Mouse (Mus musculus) MEL-GATA-1-ER (cell line): ENCODE measurements at regions not wholly inside any gene's neighbourhood (a gene's known extent, or its start where the extent isn't known, plus 50 kb on each side); places are given as distances from the start of the nearest gene placed in this dataset.

Source experiments
- DNase-seq: peaks from one replicate; pipeline ENCODE4 v3.0.0-alpha.2; 2012; ENCODE audit warnings: low read depth; ENCODE audit errors: extremely low read depth

DNA sequence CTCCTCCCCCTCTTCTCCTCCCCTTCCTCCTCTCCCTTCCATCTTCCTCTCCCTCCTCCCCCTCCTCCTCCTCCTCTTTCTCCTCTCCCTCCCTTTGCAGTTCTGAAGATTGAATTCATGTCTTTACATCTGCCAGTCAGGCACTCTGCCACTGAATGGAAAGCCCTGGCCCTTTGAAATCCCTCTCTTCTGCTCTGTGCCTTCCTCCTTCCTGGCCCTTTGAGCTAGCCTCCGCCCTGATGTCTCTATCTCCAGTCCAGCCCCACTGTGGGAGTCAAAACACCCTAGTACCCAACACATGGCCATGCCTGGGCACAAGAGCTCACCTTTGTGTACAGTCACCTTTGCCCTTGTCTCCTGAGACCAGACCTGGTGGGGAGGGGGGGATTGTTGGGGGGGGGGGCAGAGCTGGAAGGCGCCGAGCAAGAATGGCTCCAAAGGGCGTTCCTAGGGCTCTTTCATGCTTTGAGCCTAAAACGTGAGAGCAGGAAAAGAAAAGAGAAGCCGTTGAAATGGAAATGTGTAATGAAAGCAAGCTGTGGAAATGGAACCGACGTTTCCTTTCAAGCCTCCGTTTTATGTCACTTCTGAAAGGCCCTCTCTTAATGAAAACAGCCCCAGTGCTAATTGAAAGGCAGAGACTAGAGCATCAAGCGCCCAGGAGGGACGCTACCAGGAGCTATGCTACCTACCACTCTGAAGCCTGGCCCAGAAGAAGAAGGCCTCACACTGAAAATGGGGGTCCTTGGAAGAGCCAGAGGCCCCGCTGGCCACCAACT lies 291.5 kb downstream of the Ptpru start:
- no peak for DNase-seq

DNA sequence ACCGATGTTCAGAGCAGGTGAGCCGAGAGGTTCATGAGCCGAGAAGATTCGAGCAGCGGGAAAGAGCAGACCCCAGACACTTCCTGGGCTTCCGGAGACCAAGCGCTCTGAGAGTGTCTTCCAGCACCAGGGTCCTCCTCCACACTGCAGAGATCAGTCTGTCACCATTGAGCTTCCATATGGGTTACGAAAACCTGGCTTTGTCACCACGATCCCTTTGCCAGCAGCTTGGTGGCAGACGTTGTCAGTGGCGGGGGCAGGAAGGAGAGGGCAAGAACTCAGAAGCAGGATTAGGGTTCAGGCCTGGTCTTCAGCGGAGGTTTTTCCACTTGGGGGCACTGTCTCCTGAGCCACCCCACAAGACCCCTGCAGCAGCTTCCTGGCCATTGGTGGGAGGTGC lies 288.5 kb downstream of the Ptpru start:
- DNase-seq: no peak

DNA sequence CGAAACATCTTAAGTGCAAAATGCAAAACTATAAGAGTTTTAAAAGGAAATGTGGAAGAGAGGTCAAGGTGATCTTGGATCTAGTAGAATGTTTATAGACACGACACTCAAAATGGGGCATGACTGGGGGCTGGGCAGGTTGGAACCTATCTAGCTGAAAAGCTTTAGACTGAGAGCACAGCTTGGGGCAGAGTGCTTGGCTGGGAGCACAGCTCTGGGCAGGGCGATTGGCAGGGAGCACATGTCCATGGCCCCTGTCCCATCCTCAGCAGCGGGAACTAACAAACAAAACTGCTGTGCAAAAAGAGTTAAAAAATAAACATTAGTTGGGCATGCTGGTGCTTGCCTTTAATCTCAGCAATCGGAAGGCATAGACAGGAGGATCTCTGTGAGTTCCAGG lies 279.6 kb downstream of the Ptpru start:
- no peak for DNase-seq

DNA sequence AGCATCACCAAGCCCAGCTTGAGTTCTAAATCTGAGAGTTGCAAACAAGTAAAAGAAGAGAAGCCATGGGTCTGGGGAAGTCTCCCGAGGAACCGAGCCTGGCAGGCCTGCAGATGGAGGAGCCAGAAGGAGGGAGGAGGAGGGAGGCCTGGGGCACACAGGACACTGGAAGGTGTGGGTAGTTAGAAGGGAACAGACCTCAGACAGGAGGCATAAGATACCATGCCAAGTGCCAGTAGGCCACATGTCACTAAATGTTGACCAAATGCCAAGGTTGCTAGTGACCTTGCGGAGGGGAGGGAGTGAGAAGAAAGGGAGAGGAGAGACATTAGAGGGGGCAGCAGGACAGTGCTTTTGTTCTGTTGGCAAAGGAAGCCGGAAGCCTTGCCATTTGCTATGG lies 274.2 kb downstream of the Ptpru start:
- no peak for DNase-seq

DNA sequence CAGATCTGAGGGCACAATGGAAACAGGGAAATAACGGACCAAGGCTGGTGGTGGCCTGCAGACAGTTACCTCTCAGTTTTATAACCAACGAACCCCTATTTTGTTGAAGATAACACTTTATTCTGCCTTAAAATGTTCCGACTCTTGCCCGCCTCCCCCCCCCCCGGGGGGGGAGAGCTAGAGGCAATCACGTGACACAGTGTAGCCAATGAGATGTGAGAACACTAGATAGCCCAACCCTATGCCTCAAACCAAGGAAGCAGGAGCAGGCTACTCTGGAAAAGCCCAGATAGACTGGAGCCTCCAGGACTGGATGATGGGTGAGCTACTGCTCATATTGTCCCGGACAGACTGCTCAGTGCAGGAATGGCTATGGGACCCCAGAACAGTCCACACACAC lies 272.9 kb downstream of the Ptpru start:
- DNase-seq: no peak

DNA sequence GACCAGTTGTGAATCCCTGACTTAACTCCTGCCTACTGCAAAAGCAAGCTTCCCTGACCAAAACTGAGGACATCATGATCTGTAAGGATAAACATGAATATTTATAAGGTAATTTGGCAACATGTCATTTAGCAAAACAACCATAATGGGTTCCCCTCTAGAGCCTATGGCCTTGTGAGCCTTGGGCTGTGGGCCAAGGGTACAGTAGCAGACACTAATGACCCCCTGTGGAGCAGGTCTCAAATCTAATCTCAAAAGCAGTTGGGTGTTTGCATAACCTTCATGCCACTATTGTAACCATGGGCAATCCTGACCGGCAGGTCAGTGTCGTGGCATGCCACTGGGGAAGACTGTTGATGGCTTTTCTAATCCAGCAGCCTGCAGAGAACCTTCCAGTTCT lies 270.8 kb downstream of the Ptpru start:
- no peak for DNase-seq

DNA sequence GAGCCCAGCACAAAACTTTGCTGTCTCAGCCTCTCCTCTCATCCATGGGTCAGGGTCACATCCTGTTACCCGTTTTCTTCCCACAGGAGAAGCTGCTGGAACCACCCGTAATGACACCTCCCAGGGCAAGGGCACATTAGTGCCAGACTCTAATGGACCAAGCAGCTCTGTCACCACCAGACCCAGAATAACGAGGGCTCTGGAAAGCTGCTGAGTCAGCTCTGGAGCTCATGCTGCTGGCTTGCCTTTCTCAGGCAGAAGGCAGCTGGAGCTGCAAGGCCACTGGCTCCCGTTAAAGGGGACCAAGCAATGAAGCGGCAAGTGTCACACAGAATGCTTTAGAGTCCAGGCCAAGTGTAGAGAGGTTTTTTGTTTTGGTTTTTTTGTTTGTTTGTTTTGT lies 268.9 kb downstream of the Ptpru start:
- DNase-seq: no peak

DNA sequence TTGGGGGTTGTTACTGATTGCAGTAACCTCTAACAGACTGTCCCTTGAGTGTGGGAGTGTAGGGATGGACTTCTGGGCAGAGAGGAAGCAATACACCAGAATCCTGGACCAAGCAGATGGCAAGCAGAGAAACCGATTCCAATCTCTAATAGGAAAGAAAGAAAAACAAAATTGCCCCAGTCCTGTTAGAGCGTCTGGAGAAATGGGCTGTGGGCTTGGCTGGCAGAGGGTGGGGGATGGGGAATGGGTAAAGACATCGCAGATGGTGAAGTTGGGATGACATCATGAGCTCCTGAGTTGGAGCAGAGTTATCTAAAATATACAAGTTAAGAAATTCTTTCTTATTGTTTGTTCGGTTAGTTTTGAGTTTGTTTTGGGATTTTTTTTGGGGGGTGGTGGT lies 260.5 kb downstream of the Ptpru start:
- no peak for DNase-seq

DNA sequence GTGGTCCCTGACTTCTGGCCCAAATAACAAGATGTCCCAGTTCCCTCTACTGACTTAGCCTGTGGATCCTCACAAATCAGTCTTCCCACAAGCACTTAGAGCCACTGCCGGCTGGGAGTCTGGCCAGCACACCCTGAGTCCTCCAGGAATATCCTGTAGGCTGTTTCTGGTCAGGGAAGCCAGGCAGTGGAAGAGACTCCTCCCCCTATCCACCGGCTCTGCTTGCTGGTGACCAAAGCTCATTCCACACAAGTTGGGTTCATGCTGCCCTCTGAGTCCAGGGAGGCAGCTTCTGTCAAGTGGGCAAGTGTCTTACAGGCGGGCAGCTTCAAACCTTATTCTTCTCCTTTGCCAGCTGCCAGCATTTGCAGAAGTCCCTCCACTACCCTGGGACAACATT lies 252.1 kb downstream of the Ptpru start:
- DNase-seq: no peak

DNA sequence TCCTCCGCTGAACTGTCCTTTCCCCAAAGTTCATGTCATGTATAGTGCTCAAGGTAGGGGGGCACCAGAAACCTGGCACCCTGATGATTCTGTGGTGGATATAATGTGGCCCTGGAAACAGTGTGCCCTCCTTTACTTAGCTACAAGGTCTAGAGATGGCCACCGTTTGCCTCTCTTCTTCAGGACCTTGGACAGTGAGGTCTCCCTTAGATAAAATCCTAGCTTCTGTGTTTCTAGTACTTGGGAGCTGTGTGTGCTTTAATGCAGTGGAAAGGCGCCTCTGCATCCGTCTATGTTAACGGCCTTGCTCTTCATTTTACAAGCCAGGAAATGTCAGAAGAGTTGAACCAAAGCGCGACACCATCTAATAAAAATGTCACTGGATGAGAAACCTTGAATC lies 250.6 kb downstream of the Ptpru start:
- no peak for DNase-seq

DNA sequence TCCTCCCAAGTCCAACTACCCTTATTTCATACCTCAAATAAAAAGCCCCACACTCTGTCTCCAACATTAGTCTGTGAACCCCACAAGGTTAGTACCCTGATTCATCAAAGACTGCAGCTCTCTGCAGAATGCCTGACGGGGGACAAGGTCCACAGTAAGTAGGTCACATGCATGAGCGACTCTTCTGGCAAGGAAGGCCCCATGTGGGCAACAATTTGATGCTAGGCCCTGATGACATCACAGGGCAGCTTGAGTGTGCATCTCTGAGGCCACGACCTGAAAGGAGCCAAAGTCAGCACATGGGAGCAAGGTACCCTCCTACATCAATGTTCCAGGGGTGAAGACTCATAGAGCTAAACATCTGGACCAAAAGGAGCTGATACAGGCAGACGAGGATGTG lies 248.0 kb downstream of the Ptpru start:
- no peak for DNase-seq

DNA sequence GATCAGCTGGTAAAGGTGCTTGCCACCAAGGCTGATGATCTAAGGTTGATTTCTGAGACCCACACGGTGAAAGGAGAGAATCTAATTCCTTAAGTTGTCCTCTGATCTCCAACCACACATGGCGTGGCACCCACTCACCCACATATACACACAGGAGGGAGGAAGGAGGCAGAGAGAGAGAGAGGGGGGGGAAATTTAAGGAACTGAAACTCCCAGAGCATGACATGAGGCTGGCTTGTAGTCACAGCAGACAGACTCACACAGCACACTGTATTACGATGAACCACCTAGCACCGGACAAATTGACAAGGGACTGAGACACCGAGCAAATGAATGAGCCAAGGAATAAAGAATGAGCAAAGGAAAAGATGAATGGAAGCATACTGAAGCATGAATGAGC lies 246.6 kb downstream of the Ptpru start:
- DNase-seq: no peak

DNA sequence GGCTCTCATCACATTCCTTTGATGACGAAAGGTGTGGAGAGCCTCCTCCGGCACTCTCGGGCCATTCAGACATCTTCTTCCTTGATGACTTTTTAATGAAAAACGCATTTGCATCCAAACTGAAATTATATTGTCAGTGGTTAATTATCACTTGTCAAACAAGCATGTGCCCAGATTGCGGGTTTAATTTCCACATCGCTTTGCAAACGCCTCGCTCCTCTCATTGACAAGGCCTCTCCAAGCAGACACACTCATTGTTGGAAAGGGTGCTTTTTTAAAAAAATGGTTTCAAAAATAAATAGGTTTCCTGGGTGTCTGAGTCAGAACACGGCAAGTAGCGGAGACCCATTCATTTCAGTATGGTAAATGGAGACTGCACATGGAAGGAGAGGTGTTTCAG lies 240.1 kb downstream of the Ptpru start:
- no peak for DNase-seq

DNA sequence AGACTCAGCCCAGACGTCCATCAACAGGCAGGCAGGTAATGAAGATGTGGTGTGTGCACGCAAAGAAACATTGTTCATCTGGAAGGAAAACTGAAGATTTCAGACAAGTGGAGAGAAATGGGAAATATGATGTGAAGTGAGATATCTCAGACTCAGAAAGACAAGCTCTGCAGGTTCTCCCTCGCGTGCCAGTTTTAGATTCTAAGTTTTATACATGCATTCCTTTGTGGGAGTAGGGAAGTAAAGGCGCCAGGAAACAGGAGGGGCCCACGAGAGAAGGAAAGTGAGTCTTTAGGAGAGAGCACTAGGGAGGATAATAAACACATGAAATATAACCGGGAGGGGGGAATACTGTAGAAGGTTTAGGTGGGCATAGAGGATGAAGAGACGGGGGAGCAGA lies 223.7 kb downstream of the Ptpru start:
- DNase-seq: no peak

DNA sequence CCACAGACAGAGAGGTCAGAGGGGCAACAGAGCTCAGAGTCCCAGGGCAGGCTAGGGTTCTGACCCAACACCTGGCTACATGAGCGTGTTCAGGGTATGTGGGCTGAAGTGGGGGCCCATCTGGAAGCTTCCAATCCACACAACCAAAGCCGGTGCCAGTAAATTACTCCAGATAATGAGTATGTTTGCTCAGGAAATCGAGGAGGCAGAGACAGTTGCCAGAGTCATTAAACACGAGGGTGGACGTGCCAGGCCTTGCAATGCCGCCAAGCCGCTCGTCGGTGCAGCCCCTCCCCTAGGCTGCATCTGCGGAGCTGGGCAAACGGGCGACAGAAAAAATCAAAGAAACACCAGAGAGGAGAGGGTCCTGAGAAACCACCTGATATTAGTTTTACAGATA lies 222.5 kb downstream of the Ptpru start:
- no peak for DNase-seq

DNA sequence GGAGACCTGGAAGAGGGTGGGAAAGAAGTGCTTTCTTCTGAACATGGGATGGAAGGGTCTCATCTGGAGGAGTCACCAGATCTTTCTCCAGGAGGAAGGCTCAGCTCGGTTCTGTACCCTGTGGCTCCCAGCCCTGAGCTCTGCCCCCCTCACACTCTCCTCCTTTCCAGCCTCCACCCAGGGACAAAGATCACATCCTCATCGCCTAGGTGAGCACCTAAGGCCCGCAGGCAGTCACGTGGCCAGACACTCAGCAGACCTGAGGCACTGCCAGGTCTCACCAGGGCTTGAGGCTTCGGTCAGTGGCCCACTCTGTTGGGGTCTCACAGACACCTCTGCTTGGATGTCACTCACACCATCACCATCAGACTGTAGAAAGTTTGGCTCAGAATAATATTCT lies 200.0 kb downstream of the Ptpru start:
- no peak for DNase-seq

DNA sequence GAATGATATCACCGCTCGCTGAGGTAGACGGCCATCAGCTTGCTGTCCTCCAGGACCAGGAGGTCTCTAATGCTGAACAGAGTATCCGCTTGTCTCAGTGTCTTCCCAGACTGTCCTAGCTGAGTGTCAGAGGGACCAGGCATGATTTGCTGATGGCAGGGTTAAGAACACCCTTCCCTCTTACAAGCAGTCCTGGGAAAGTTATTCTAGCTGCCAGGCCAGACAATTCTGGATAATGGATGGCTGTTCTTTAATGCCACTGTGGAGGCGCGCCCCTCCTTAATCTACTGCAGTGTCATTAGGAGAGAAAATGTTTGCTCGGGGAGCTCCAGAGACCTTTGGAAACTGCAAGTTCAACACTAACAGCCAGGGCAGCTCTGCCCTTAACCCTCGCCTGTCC lies 182.1 kb downstream of the Ptpru start:
- no peak for DNase-seq

DNA sequence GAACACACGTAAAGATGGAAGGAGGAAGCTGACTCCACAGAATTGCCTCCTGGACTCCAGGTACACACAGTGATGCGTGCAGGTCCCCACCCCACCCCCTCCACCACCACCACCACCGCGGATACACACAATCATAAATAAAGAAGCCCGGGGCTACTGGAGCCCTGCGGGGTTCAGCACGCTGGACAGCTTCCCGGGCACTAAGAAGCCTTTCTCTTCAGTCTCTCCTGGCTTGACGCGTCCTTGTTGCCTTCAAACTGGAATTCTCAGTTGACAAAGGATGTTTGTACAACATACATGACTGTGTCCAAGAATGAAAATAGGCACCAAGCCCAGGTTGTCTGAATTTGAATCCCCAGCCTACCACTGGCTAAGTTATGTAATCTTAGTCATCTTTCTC lies 180.2 kb downstream of the Ptpru start:
- DNase-seq: no peak

DNA sequence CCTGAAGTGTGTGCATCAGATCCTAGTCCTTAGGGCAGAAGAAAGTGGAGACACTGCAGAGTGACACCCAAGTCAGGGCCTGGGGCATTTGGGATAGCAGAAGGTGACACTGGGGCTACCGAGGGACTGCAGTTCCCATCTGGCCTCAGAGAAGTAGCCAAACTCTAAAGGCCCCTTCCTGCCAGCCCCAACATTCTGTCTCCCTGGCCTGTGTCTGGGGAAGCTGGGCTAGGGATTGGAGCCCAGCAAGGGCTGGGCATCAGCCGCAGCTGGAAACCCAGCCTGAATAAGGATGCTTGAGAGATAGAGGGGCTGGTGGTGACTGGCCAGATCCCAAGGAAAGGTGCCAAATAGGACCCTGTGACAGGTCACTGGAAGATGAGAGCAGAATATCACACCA lies 177.2 kb downstream of the Ptpru start:
- DNase-seq: no peak

DNA sequence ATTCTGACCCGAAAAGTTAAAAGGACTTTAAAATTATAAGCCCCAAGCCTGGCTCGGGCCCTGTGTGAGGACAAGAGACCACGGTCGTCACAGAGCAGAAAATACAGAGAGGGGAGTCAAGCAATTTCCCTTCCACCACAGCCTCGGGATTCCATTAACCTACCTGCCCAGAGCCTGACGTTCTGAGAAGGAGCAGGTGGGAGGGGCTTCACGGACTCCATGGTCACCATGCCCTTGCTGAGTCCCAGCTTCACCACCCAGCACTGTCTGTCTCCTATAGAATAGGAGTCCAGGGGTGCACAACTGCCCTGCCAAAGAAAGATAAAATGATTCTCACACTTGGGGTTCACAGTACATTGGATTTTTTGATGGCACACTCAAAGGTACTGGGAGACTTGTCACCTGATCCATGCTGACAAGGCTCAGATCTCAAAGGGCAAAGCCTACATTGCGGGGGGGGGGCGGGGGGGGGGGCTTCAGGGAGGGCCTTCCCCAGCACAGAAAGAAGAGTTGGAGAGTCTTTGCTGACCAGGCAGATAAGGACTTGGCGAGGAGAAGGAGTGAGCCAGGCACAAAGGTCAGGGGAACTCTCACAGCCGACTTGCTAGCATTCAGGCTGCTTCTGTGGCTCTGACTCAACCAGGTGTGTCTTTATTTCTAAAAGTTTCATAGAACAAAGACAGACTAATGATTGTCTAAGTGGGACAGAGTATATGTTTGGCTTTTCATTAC lies 166.1 kb downstream of the Ptpru start:
- no peak for DNase-seq

DNA sequence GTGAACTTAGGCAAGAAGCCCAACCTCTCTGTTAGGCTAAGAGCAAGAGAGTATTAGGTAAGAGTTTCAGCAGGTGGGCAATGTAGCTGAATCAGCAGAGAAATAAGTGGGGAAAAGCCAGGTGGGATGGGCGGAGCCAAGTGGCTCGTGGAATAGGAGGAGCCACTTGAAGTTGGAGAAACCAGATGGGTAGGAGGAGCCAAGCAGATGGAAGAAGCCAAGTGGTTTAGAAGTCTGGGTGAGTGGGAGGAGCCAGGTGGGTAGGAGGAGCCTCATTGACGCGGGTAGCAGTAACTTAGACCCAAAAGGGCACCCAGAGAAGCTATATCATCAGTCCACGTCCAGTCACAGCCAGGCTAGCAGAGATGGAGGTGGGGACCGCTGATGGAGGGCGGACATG lies 160.1 kb downstream of the Ptpru start:
- DNase-seq: no peak

DNA sequence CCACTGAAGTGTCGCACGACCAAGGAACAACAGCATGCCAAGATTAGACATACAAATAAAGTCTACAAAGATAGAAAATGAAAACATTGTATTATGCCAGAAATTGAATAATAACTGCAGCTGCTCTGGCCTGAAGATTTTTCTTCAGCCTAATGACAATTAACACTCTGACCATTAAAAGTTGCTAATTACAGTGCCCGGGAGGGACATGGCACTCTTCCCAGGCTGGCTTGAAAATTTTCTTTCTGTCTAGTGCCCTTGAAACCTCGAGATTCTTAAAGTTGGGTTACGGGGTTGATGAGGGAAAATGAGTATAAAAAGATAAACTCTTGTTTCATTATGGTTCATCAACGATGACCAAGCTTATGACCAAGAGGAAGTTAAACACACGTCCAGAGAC lies 154.9 kb downstream of the Ptpru start:
- DNase-seq: no peak

DNA sequence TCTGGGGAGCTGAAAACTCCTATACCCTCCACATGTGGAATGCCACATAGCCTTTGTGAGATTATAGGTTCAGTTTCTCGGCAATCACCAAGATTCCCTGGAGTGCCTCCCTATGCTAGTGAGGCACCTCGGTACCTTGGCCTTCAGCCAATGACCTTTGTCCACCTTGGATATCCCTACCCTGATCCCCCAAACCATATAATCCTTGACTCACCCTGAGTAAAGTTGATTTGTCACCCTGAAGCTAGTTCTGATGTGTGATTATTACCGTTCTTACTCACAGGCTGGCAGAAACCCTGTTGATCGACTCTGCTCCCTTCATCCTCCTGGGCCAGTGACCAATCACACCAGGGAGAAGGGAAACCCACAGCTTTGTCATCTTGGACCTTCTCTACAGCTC lies 152.5 kb downstream of the Ptpru start:
- no peak for DNase-seq
